Mouse (Mus musculus) right cerebral cortex, adult 2 months (tissue): Measurements from ENCODE around the gene Samd14.

Source experiments
- DNase-seq, 2 experiments: peaks; one replicate each; pipeline ENCODE4 v3.0.0; 2021 to 2022; ENCODE audit warnings: low spot score in 2 of 2

The Samd14 gene

GRCm38 (mm10) chr11:95072804-95073203, 63.1 kb downstream of the Samd14 start:
- DNase-seq: no peak

DNA sequence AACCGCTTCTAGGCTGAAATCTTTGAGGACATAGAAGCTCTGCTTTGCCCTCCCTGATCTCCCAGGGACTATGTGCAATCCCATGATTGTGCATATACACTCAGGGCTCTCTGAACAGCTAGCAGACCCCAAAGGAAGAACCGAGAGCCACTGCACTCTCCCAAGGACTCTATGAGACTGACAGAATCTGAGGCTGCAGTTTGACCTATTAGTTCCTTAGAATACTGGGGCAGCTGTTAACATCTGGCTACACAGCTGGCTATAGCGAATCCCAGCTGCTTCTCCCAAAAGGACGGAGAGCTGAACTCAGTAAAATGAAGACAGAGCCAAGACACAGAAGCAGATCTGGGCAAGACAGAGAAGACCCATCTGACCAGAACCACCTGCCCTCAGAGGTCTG, 64.2 kb downstream of the Samd14 start:
- DNase-seq: no peak

GRCm38 (mm10) chr11:95074694-95075093, 65.0 kb downstream of the Samd14 start:
- DNase-seq: no peak

- no peak for DNase-seq
Observed at GRCm38 (mm10) chr11:95075197-95076040, 65.7 kb downstream of the Samd14 start.
